32 mouse cellular contexts compared by ENCODE assay signal in the genomic region with DNA sequence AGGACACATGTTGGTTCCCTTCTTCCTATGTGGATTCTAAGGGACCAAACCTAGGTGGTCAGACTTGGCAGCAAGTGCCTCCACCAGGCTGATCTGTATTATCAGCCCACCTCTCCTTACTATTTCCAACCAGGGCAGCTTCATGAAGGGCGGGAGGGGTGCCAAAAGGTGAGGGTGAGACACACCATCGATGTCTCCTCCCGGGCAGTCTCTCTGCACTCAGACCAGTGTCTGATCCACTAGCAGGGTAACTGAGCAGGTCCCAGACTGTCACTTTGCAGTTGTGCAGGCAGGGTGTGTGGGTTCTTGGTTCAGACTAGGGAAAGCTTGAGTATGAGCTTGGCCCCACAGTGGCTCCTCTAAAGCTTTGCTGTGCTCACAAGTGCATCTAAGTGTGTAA. TPM values are rescaled to one million over a fixed set of nuclear protein-coding genes. Genes with fewer than 3 reads are reported as not detected.
DNase-seq lines count a peak whose midpoint lies in the region; ATAC-seq lines count a peak whose summit lies in the region.
"Had no signal": no experiment of that assay in that cellular context is flagged by ENCODE, and none has a peak within 500 bp of the region (broad histone marks: within the 10 kb centered on the region; RNA-seq: fewer than 3 reads in every experiment).

No protein-coding gene starts in this region.

- no peak overlapping the region for H3K4me3 ChIP-seq in embryonic facial prominence, embryonic 12.5 days
- H3K4me3 ChIP-seq in embryonic facial prominence, embryonic 10.5 days = no peak overlapping the region
- H3K4me3 ChIP-seq in hindbrain, embryonic 16.5 days (ENCODE audit: low read length) = no peak overlapping the region
- H3K4me3 ChIP-seq in hindbrain, embryonic 14.5 days (replicated peaks; ENCODE audit: low read length) = no peak overlapping the region
- no peak overlapping the region for H3K4me3 ChIP-seq in neural tube, embryonic 13.5 days
- H3K4me3 ChIP-seq: forebrain, embryonic 15.5 days; heart, adult 2 months; hindbrain, embryonic 15.5 days; layer of hippocampus, adult 2 months; left cerebral cortex, adult 2 months; limb, embryonic 12.5 days; liver, embryonic 15.5 days; neural tube, embryonic 15.5 days had no signal

- H3K36me3 ChIP-seq in embryonic facial prominence, embryonic 12.5 days = peaks cover 33% of the 10 kb centered on the region
- peaks cover 55% of the 10 kb centered on the region for H3K36me3 ChIP-seq in embryonic facial prominence, embryonic 10.5 days (replicated peaks)
- H3K36me3 ChIP-seq in hindbrain, embryonic 16.5 days (ENCODE audit: control insufficient read depth, insufficient read depth, low read length) = peaks cover 11% of the 10 kb centered on the region
- H3K36me3 ChIP-seq in hindbrain, embryonic 14.5 days (replicated peaks; ENCODE audit: control insufficient read depth, insufficient read depth) = peaks cover 24% of the 10 kb centered on the region
- H3K36me3 ChIP-seq in neural tube, embryonic 13.5 days = peaks cover 30% of the 10 kb centered on the region

- no peaks in the 10 kb centered on the region for H3K9me3 ChIP-seq in embryonic facial prominence, embryonic 12.5 days
- H3K9me3 ChIP-seq in embryonic facial prominence, embryonic 10.5 days = no peaks in the 10 kb centered on the region
- no peaks in the 10 kb centered on the region for H3K9me3 ChIP-seq in hindbrain, embryonic 16.5 days (ENCODE audit: control insufficient read depth, low read length)
- no peaks in the 10 kb centered on the region for H3K9me3 ChIP-seq in hindbrain, embryonic 14.5 days (ENCODE audit: control insufficient read depth, low read length)
- H3K9me3 ChIP-seq in neural tube, embryonic 13.5 days = no peaks in the 10 kb centered on the region
- H3K9me3 ChIP-seq: forebrain, embryonic 10.5 days; forebrain, embryonic 15.5 days; hindbrain, embryonic 15.5 days; limb, embryonic 12.5 days; liver, embryonic 15.5 days; neural tube, embryonic 15.5 days had no signal

- H3K27ac ChIP-seq in embryonic facial prominence, embryonic 12.5 days = 0 out of 2 replicates have a peak overlapping the region, but pooled peaks have one; percentile 11
- no peak overlapping the region for H3K27ac ChIP-seq in embryonic facial prominence, embryonic 10.5 days (replicated peaks)
- no peak overlapping the region for H3K27ac ChIP-seq in hindbrain, embryonic 16.5 days (ENCODE audit: low read depth, low read length)
- H3K27ac ChIP-seq in hindbrain, embryonic 14.5 days = no peak overlapping the region
- no peak overlapping the region for H3K27ac ChIP-seq in neural tube, embryonic 13.5 days (replicated peaks)
- H3K27ac ChIP-seq: forebrain, embryonic 15.5 days; heart, adult 2 months; hindbrain, embryonic 15.5 days; layer of hippocampus, adult 2 months; left cerebral cortex, adult 2 months; limb, embryonic 12.5 days; liver, embryonic 15.5 days; neural tube, embryonic 15.5 days had no signal

- no peak overlapping the region for H3K4me2 ChIP-seq in embryonic facial prominence, embryonic 12.5 days (replicated peaks)
- H3K4me2 ChIP-seq in hindbrain, embryonic 16.5 days (ENCODE audit: low read length) = no peak overlapping the region
- no peak overlapping the region for H3K4me2 ChIP-seq in hindbrain, embryonic 14.5 days (replicated peaks)
- H3K4me2 ChIP-seq in neural tube, embryonic 13.5 days = no peak overlapping the region
- H3K4me2 ChIP-seq: forebrain, embryonic 15.5 days; hindbrain, embryonic 15.5 days; limb, embryonic 12.5 days; liver, embryonic 15.5 days; lung, embryonic 14.5 days; neural tube, embryonic 15.5 days had no signal

- H3K27me3 ChIP-seq in embryonic facial prominence, embryonic 12.5 days = no peaks in the 10 kb centered on the region
- no peaks in the 10 kb centered on the region for H3K27me3 ChIP-seq in embryonic facial prominence, embryonic 10.5 days (replicated peaks; ENCODE audit: low read depth, poor library complexity, severe bottlenecking)
- no peaks in the 10 kb centered on the region for H3K27me3 ChIP-seq in hindbrain, embryonic 16.5 days (replicated peaks; ENCODE audit: control insufficient read depth, insufficient read depth, low read length)
- H3K27me3 ChIP-seq in hindbrain, embryonic 14.5 days (ENCODE audit: control insufficient read depth, insufficient read depth, low read length) = no peaks in the 10 kb centered on the region
- no peaks in the 10 kb centered on the region for H3K27me3 ChIP-seq in neural tube, embryonic 13.5 days
- H3K27me3 ChIP-seq: forebrain, embryonic 15.5 days; hindbrain, embryonic 15.5 days; limb, embryonic 12.5 days; liver, embryonic 15.5 days; neural tube, embryonic 15.5 days had no signal

- H3K4me1 ChIP-seq in embryonic facial prominence, embryonic 12.5 days = peaks cover 43% of the 10 kb centered on the region
- H3K4me1 ChIP-seq in embryonic facial prominence, embryonic 10.5 days = peaks cover 47% of the 10 kb centered on the region
- peaks cover 35% of the 10 kb centered on the region for H3K4me1 ChIP-seq in hindbrain, embryonic 16.5 days (ENCODE audit: control insufficient read depth, insufficient read depth, low read depth, low read length)
- H3K4me1 ChIP-seq in hindbrain, embryonic 14.5 days (replicated peaks; ENCODE audit: control insufficient read depth, insufficient read depth, low read length) = peaks cover 34% of the 10 kb centered on the region
- H3K4me1 ChIP-seq in neural tube, embryonic 13.5 days (replicated peaks) = peaks cover 60% of the 10 kb centered on the region

- DNase-seq in embryonic facial prominence, embryonic 10.5 days (ENCODE audit: low spot score) = no peak
- DNase-seq in hindbrain, embryonic 14.5 days (ENCODE audit: low spot score) = no peak
- DNase-seq in neural tube, embryonic 10.5 days (ENCODE audit: extremely low spot score, low spot score) = no peak
- DNase-seq in kidney, postnatal 4 days = no peak
- DNase-seq: adrenal gland, postnatal 25 days; B cell, adult 2 months; gastrocnemius, postnatal 25 days; heart, adult 2 months; heart, postnatal 14 days; kidney, adult 9 months; lung, embryonic 14.5 days; lung, postnatal 14 days; retina, postnatal 1 day; right cerebral cortex, postnatal 14 days; thymus, postnatal 14 days had no signal

- ATAC-seq in embryonic facial prominence, embryonic 12.5 days (ENCODE audit: insufficient number of reproducible peaks, insufficient read depth, low FRiP score, low TSS enrichment) = no peak
- no peak for ATAC-seq in hindbrain, embryonic 16.5 days
- ATAC-seq in hindbrain, embryonic 14.5 days (ENCODE audit: low FRiP score) = no peak
- ATAC-seq in neural tube, embryonic 13.5 days (ENCODE audit: low read depth) = no peak
- ATAC-seq: forebrain, embryonic 15.5 days; intestine, postnatal 0 days had no signal

- 92% methylated on average over 3 of the region's 3 CpGs for WGBS in embryonic facial prominence, embryonic 12.5 days
- 93% methylated on average over 3 of the region's 3 CpGs for WGBS in embryonic facial prominence, embryonic 10.5 days
- 93% methylated on average over 3 of the region's 3 CpGs for WGBS in hindbrain, embryonic 16.5 days
- WGBS in hindbrain, embryonic 14.5 days = 92% methylated on average over 3 of the region's 3 CpGs
- WGBS in neural tube, embryonic 13.5 days = 98% methylated on average over 3 of the region's 3 CpGs

- peak overlapping the region; percentile 42; the same call in 1 of the 2 replicates for H3K9ac ChIP-seq in embryonic facial prominence, embryonic 12.5 days
- peak overlapping the region; percentile 6; the same call in 1 of the 2 replicates for H3K9ac ChIP-seq in hindbrain, embryonic 16.5 days (ENCODE audit: low read depth, low read length)
- no peak overlapping the region for H3K9ac ChIP-seq in hindbrain, embryonic 14.5 days
- peak overlapping the region; percentile 100; the same call in 1 of the 2 replicates for H3K9ac ChIP-seq in neural tube, embryonic 13.5 days
- H3K9ac ChIP-seq: forebrain, embryonic 15.5 days; hindbrain, embryonic 15.5 days; limb, embryonic 12.5 days; liver, embryonic 15.5 days; lung, embryonic 14.5 days had no signal

RNA-seq across cellular contexts. Expression of a gene that starts 3.5 kb away (rescaled TPM):
- polyA plus RNA-seq in embryonic facial prominence, embryonic 12.5 days (2016; fragmentation: Nextera tagmentation; extraction: Ambion mirVana) = 17.4 and 18.1 TPM in 2 replicates
- polyA plus RNA-seq in embryonic facial prominence, embryonic 10.5 days (2016; fragmentation: Nextera tagmentation; extraction: Ambion mirVana) = 15.2 and 15.3 TPM in 2 replicates
- polyA plus RNA-seq in hindbrain, embryonic 16.5 days (2015; fragmentation: Nextera tagmentation; extraction: Ambion mirVana) = 11.8 and 16.3 TPM in 2 replicates
- polyA plus RNA-seq in hindbrain, embryonic 14.5 days (2014; fragmentation: Nextera tagmentation; extraction: Ambion mirVana) = 14.2 and 16.0 TPM in 2 replicates
- 16.9 and 17.3 TPM in 2 replicates for polyA plus RNA-seq in neural tube, embryonic 13.5 days (2015; fragmentation: Nextera tagmentation; extraction: Ambion mirVana)

RNA-seq across cellular contexts. Expression of a gene that starts 12.5 kb away (rescaled TPM):
- 54.0 and 56.4 TPM in 2 replicates for polyA plus RNA-seq in embryonic facial prominence, embryonic 12.5 days (2016; fragmentation: Nextera tagmentation; extraction: Ambion mirVana)
- polyA plus RNA-seq in embryonic facial prominence, embryonic 10.5 days (2016; fragmentation: Nextera tagmentation; extraction: Ambion mirVana) = 55.3 and 59.9 TPM in 2 replicates
- polyA plus RNA-seq in hindbrain, embryonic 16.5 days (2015; fragmentation: Nextera tagmentation; extraction: Ambion mirVana) = 79.3 and 87.0 TPM in 2 replicates
- polyA plus RNA-seq in hindbrain, embryonic 14.5 days (2014; fragmentation: Nextera tagmentation; extraction: Ambion mirVana) = 78.4 and 87.3 TPM in 2 replicates
- polyA plus RNA-seq in neural tube, embryonic 13.5 days (2015; fragmentation: Nextera tagmentation; extraction: Ambion mirVana) = 79.7 and 80.1 TPM in 2 replicates

RNA-seq across cellular contexts. Expression of a gene that starts 18.2 kb away (rescaled TPM):
- 0.34 and 0.47 TPM in 2 replicates for polyA plus RNA-seq in embryonic facial prominence, embryonic 12.5 days (2016; fragmentation: Nextera tagmentation; extraction: Ambion mirVana)
- 2.1 and 2.3 TPM in 2 replicates for polyA plus RNA-seq in embryonic facial prominence, embryonic 10.5 days (2016; fragmentation: Nextera tagmentation; extraction: Ambion mirVana)
- polyA plus RNA-seq in hindbrain, embryonic 16.5 days (2015; fragmentation: Nextera tagmentation; extraction: Ambion mirVana) = not detected in 2 replicates
- not detected in 2 replicates for polyA plus RNA-seq in hindbrain, embryonic 14.5 days (2014; fragmentation: Nextera tagmentation; extraction: Ambion mirVana)
- not detected in 2 replicates for polyA plus RNA-seq in neural tube, embryonic 13.5 days (2015; fragmentation: Nextera tagmentation; extraction: Ambion mirVana)
- polyA plus RNA-seq: forebrain, embryonic 15.5 days; frontal cortex, adult 2 months; heart, adult 2 months; heart, embryonic 14.5 days; hindbrain, embryonic 15.5 days; intestine, postnatal 0 days; liver, adult 2 months; neural tube, embryonic 15.5 days; small intestine, adult 2 months; testis, adult 2 months had no signal

RNA-seq across cellular contexts. Expression of a gene that starts 18.5 kb away (rescaled TPM):
- 382 and 409 TPM in 2 replicates for polyA plus RNA-seq in embryonic facial prominence, embryonic 12.5 days (2016; fragmentation: Nextera tagmentation; extraction: Ambion mirVana)
- 276 and 281 TPM in 2 replicates for polyA plus RNA-seq in embryonic facial prominence, embryonic 10.5 days (2016; fragmentation: Nextera tagmentation; extraction: Ambion mirVana)
- polyA plus RNA-seq in hindbrain, embryonic 16.5 days (2015; fragmentation: Nextera tagmentation; extraction: Ambion mirVana) = 519 and 521 TPM in 2 replicates
- polyA plus RNA-seq in hindbrain, embryonic 14.5 days (2014; fragmentation: Nextera tagmentation; extraction: Ambion mirVana) = 593 and 621 TPM in 2 replicates
- polyA plus RNA-seq in neural tube, embryonic 13.5 days (2015; fragmentation: Nextera tagmentation; extraction: Ambion mirVana) = 486 and 510 TPM in 2 replicates

RNA-seq across cellular contexts. Expression of a gene that starts 37.9 kb away (rescaled TPM):
- polyA plus RNA-seq in embryonic facial prominence, embryonic 12.5 days (2016; fragmentation: Nextera tagmentation; extraction: Ambion mirVana) = 0.17 and 0.28 TPM in 2 replicates
- polyA plus RNA-seq in embryonic facial prominence, embryonic 10.5 days (2016; fragmentation: Nextera tagmentation; extraction: Ambion mirVana) = 0.11 and 0.16 TPM in 2 replicates
- polyA plus RNA-seq in hindbrain, embryonic 16.5 days (2015; fragmentation: Nextera tagmentation; extraction: Ambion mirVana) = 0.19 and 0.24 TPM in 2 replicates
- 0.14 and 0.17 TPM in 2 replicates for polyA plus RNA-seq in hindbrain, embryonic 14.5 days (2014; fragmentation: Nextera tagmentation; extraction: Ambion mirVana)
- polyA plus RNA-seq in neural tube, embryonic 13.5 days (2015; fragmentation: Nextera tagmentation; extraction: Ambion mirVana) = 0.06 and 0.08 TPM in 2 replicates
